Comparison of ENCODE assay signal across 27 mouse cellular contexts in the genomic region with DNA sequence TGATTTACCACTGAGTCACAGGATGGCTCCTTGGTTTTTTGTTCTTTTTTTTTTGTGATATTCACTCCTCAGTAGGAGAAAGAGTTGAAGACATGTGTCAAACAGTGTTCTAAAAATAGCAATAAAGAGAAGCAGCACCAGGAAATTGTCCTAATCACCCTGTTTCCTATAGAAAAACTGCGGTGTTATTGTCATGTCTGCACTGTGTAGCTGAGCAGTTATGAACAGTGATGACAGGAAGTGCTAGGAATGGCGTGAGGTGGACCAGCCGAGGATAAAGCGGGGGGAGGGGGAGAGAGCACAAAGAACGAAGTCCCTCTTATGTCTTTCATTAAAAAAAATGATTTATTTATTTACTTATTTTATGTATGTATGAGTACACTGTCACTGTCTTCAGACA. TPM values are rescaled to one million over a fixed set of nuclear protein-coding genes. Genes with fewer than 3 reads are reported as not detected.
DNase-seq lines count a peak whose midpoint lies in the region; ATAC-seq and TF ChIP-seq lines count a peak whose summit lies in the region.
"Had no signal": no experiment of that assay in that cellular context is flagged by ENCODE, and none has a peak within 500 bp of the region (broad histone marks: within the 10 kb centered on the region; RNA-seq: fewer than 3 reads in every experiment).

No protein-coding gene starts in this region.

- no peaks in the 10 kb centered on the region for H3K9me3 ChIP-seq in forebrain, embryonic 12.5 days
- no peaks in the 10 kb centered on the region for H3K9me3 ChIP-seq in forebrain, embryonic 10.5 days
- no peaks in the 10 kb centered on the region for H3K9me3 ChIP-seq in kidney, embryonic 16.5 days (ENCODE audit: low read length)
- no peaks in the 10 kb centered on the region for H3K9me3 ChIP-seq in lung, postnatal 0 days (ENCODE audit: low read length)
- H3K9me3 ChIP-seq: embryonic facial prominence, embryonic 13.5 days; hindbrain, embryonic 12.5 days; limb, embryonic 15.5 days; midbrain, embryonic 10.5 days; neural tube, embryonic 13.5 days had no signal

- ATAC-seq in forebrain, embryonic 12.5 days (ENCODE audit: low FRiP score), result 0 out of 2 replicates have a peak, but pooled peaks have one; percentile 42
- peak; percentile 61; the same call in 1 of the 2 replicates for ATAC-seq in kidney, embryonic 16.5 days (ENCODE audit: low FRiP score, low TSS enrichment)
- ATAC-seq in lung, postnatal 0 days, result 0 out of 2 replicates have a peak, but pooled peaks have one; percentile 31
- ATAC-seq in megakaryocyte progenitor cell, adult 5-6 weeks (replicated peaks; ENCODE audit: poor library complexity), result peak; percentile 76
- ATAC-seq: CD4-positive, CD25-positive, alpha-beta regulatory T cell, adult 4 months; forebrain, postnatal 0 days; midbrain, embryonic 16.5 days had no signal

- no peak for DNase-seq in forebrain, embryonic 10.5 days (ENCODE audit: extremely low spot score, low spot score)
- DNase-seq in kidney, postnatal 14 days, result no peak
- no peak for DNase-seq in lung, postnatal 0 days (ENCODE audit: low spot score)
- DNase-seq in lung, postnatal 14 days, result no peak
- DNase-seq in adipocyte (ENCODE audit: low spot score), result no peak
- DNase-seq: cerebellum, adult 18-20 months; cerebellum, postnatal 14 days; forebrain, postnatal 0 days; gastrocnemius, postnatal 14 days; heart, postnatal 10 days; kidney, adult 2 months; kidney, postnatal 10 days; left cerebral cortex, postnatal 4 days; lung, adult 18-20 months; retina, postnatal 1 day; right cerebral cortex, postnatal 25 days had no signal

- no peaks in the 10 kb centered on the region for H3K36me3 ChIP-seq in forebrain, embryonic 12.5 days (replicated peaks)
- H3K36me3 ChIP-seq in forebrain, embryonic 10.5 days (replicated peaks), result no peaks in the 10 kb centered on the region
- no peaks in the 10 kb centered on the region for H3K36me3 ChIP-seq in kidney, embryonic 16.5 days (ENCODE audit: insufficient read depth, low read length)
- no peaks in the 10 kb centered on the region for H3K36me3 ChIP-seq in lung, postnatal 0 days (ENCODE audit: insufficient read depth, low read length)
- H3K36me3 ChIP-seq: embryonic facial prominence, embryonic 13.5 days; hindbrain, embryonic 12.5 days; limb, embryonic 15.5 days; midbrain, embryonic 10.5 days; neural tube, embryonic 13.5 days had no signal

- no peak overlapping the region for H3K27ac ChIP-seq in forebrain, embryonic 12.5 days
- no peak overlapping the region for H3K27ac ChIP-seq in forebrain, embryonic 10.5 days
- H3K27ac ChIP-seq in kidney, embryonic 16.5 days (ENCODE audit: low read length), result no peak overlapping the region
- no peak overlapping the region for H3K27ac ChIP-seq in lung, postnatal 0 days (ENCODE audit: low read length)
- H3K27ac ChIP-seq: embryonic facial prominence, embryonic 13.5 days; hindbrain, embryonic 12.5 days; limb, embryonic 15.5 days; midbrain, embryonic 10.5 days; neural tube, embryonic 13.5 days had no signal

- 75% methylated on average over 5 of the region's 5 CpGs for WGBS in forebrain, embryonic 12.5 days
- 80% methylated on average over 5 of the region's 5 CpGs for WGBS in forebrain, embryonic 10.5 days
- WGBS in kidney, embryonic 16.5 days, result 68% methylated on average over 5 of the region's 5 CpGs
- WGBS in lung, postnatal 0 days, result 31% methylated on average over 5 of the region's 5 CpGs

- H3K4me1 ChIP-seq in forebrain, embryonic 12.5 days, result peaks cover 21% of the 10 kb centered on the region
- peaks cover 28% of the 10 kb centered on the region for H3K4me1 ChIP-seq in forebrain, embryonic 10.5 days
- no peaks in the 10 kb centered on the region for H3K4me1 ChIP-seq in kidney, embryonic 16.5 days (ENCODE audit: insufficient read depth, low read length)
- no peaks in the 10 kb centered on the region for H3K4me1 ChIP-seq in lung, postnatal 0 days (ENCODE audit: insufficient read depth, low read depth, low read length)

- H3K4me3 ChIP-seq in forebrain, embryonic 12.5 days (replicated peaks), result no peak overlapping the region
- H3K4me3 ChIP-seq in forebrain, embryonic 10.5 days, result no peak overlapping the region
- no peak overlapping the region for H3K4me3 ChIP-seq in kidney, embryonic 16.5 days (ENCODE audit: low read length)
- no peak overlapping the region for H3K4me3 ChIP-seq in lung, postnatal 0 days (ENCODE audit: low read depth, low read length)
- H3K4me3 ChIP-seq: embryonic facial prominence, embryonic 13.5 days; hindbrain, embryonic 12.5 days; limb, embryonic 15.5 days; midbrain, embryonic 10.5 days; myocyte; neural tube, embryonic 13.5 days had no signal

- H3K27me3 ChIP-seq in forebrain, embryonic 12.5 days, result no peaks in the 10 kb centered on the region; the same call in 1 of the 2 replicates
- H3K27me3 ChIP-seq in forebrain, embryonic 10.5 days (ENCODE audit: poor library complexity, severe bottlenecking), result no peaks in the 10 kb centered on the region
- H3K27me3 ChIP-seq in kidney, embryonic 16.5 days (ENCODE audit: insufficient read depth, low read length), result no peaks in the 10 kb centered on the region
- H3K27me3 ChIP-seq in lung, postnatal 0 days (replicated peaks; ENCODE audit: insufficient read depth, low read length), result no peaks in the 10 kb centered on the region
- H3K27me3 ChIP-seq: embryonic facial prominence, embryonic 13.5 days; hindbrain, embryonic 12.5 days; limb, embryonic 15.5 days; neural tube, embryonic 13.5 days had no signal

- no peak for TF ChIP-seq CTCF in lung, postnatal 0 days (IDR thresholded peaks at IDR 0.05)

- no peak overlapping the region for H3K4me2 ChIP-seq in forebrain, embryonic 12.5 days
- no peak overlapping the region for H3K4me2 ChIP-seq in kidney, embryonic 16.5 days (replicated peaks; ENCODE audit: low read depth, low read length)
- no peak overlapping the region for H3K4me2 ChIP-seq in lung, postnatal 0 days (replicated peaks; ENCODE audit: low read depth, low read length)
- H3K4me2 ChIP-seq: embryonic facial prominence, embryonic 13.5 days; hindbrain, embryonic 12.5 days; limb, embryonic 15.5 days; neural tube, embryonic 13.5 days had no signal

- H3K9ac ChIP-seq in forebrain, embryonic 12.5 days, result no peak overlapping the region
- H3K9ac ChIP-seq in kidney, embryonic 16.5 days (replicated peaks; ENCODE audit: low read length), result no peak overlapping the region
- H3K9ac ChIP-seq in lung, postnatal 0 days (replicated peaks; ENCODE audit: low read depth), result no peak overlapping the region
- H3K9ac ChIP-seq: embryonic facial prominence, embryonic 13.5 days; forebrain, postnatal 0 days; hindbrain, embryonic 12.5 days; limb, embryonic 15.5 days; neural tube, embryonic 13.5 days had no signal

- no peak for TF ChIP-seq EP300 in lung, postnatal 0 days (IDR thresholded peaks at IDR 0.05)

RNA-seq across cellular contexts. Expression of gene Sash1, which starts 39.4 kb away (rescaled TPM):
- polyA plus RNA-seq in forebrain, embryonic 12.5 days (2016; fragmentation: Nextera tagmentation; extraction: Ambion mirVana), result 3.0 and 4.6 TPM in 2 replicates
- 2.6 and 2.8 TPM in 2 replicates for polyA plus RNA-seq in forebrain, embryonic 10.5 days (2016; fragmentation: Nextera tagmentation; extraction: Ambion mirVana)
- 3.1 and 3.9 TPM in 2 replicates for polyA plus RNA-seq in kidney, embryonic 16.5 days (2015; fragmentation: Nextera tagmentation; extraction: Ambion mirVana)
- polyA plus RNA-seq in lung, postnatal 0 days (2015; fragmentation: Nextera tagmentation; extraction: Ambion mirVana), result 10.1 and 13.5 TPM in 2 replicates
- total RNA-seq in megakaryocyte progenitor cell, adult 5-6 weeks (2015), result 3.2 and 4.2 TPM in 2 replicates
- total RNA-seq in megakaryocyte progenitor cell, adult 5-6 weeks (2017), result 2.7 and 2.8 TPM in 2 replicates
- polyA plus RNA-seq: CD4-positive, CD25-positive, alpha-beta regulatory T cell, adult 4 months had no signal
